Mouse (Mus musculus): Measurements from ENCODE around the gene Gm45717. TPM values are rescaled to one million over a fixed set of nuclear protein-coding genes. Genes with fewer than 3 reads are reported as not detected.

Gene Gm45717
- polyA plus RNA-seq, 1 experiment = not detected

- TF ChIP-seq GATA1 (IDR thresholded peaks at IDR 0.05; ENCODE audit: low read length) = no peak
These were observed 19.2 kb upstream of the Gm45717 start for GRCm38 (mm10) chr7:140974940-140975339.

GRCm38 (mm10) chr7:140973396-140974165, 17.8 kb upstream of the Gm45717 start:
- no peak for TF ChIP-seq GATA1 (IDR thresholded peaks at IDR 0.05; ENCODE audit: low read length)

- TF ChIP-seq GATA1 (IDR thresholded peaks at IDR 0.05; ENCODE audit: low read length) = no peak
These were observed 15.9 kb upstream of the Gm45717 start for GRCm38 (mm10) chr7:140971479-140972171.

- no peak for TF ChIP-seq GATA1 (IDR thresholded peaks at IDR 0.05; ENCODE audit: low read length)
These were observed 15.2 kb upstream of the Gm45717 start for GRCm38 (mm10) chr7:140970931-140971330.

GRCm38 (mm10) chr7:140967862-140968591, 12.3 kb upstream of the Gm45717 start:
- no peak for TF ChIP-seq GATA1 (IDR thresholded peaks at IDR 0.05; ENCODE audit: low read length)

- TF ChIP-seq GATA1 (IDR thresholded peaks at IDR 0.05; ENCODE audit: low read length) = no peak
These were observed 11.2 kb upstream of the Gm45717 start, which contains the start of gene Ifitm1 for GRCm38 (mm10) chr7:140966921-140967320. TSS of gene Ifitm1 (plus strand) at chr7:140967221.

GRCm38 (mm10) chr7:140962733-140963132, 7.0 kb upstream of the Gm45717 start:
- no peak for TF ChIP-seq GATA1 (IDR thresholded peaks at IDR 0.05; ENCODE audit: low read length)

GRCm38 (mm10) chr7:140961416-140961815, 5.7 kb upstream of the Gm45717 start:
- TF ChIP-seq GATA1 (IDR thresholded peaks at IDR 0.05; ENCODE audit: low read length) = no peak

- no peak for TF ChIP-seq GATA1 (IDR thresholded peaks at IDR 0.05; ENCODE audit: low read length)
These were observed 4.3 kb upstream of the Gm45717 start for GRCm38 (mm10) chr7:140960026-140960425.

- no peak for TF ChIP-seq GATA1 (IDR thresholded peaks at IDR 0.05; ENCODE audit: low read length)
These were observed 3.6 kb upstream of the Gm45717 start for GRCm38 (mm10) chr7:140959181-140959901.

- TF ChIP-seq GATA1 (IDR thresholded peaks at IDR 0.05; ENCODE audit: low read length) = no peak
These were observed 776 bp upstream of the Gm45717 start for GRCm38 (mm10) chr7:140956556-140956869.

- no peak for TF ChIP-seq GATA1 (IDR thresholded peaks at IDR 0.05; ENCODE audit: low read length)
These were observed 395 bp downstream of the Gm45717 start for GRCm38 (mm10) chr7:140955342-140955741.

- TF ChIP-seq GATA1 (IDR thresholded peaks at IDR 0.05; ENCODE audit: low read length) = no peak
These were observed 1.0 kb downstream of the Gm45717 start for GRCm38 (mm10) chr7:140954733-140955071.

- no peak for TF ChIP-seq GATA1 (IDR thresholded peaks at IDR 0.05; ENCODE audit: low read length)
These were observed 1.7 kb downstream of the Gm45717 start for GRCm38 (mm10) chr7:140953800-140954732.

GRCm38 (mm10) chr7:140953133-140953532, 2.6 kb downstream of the Gm45717 start:
- TF ChIP-seq GATA1 (IDR thresholded peaks at IDR 0.05; ENCODE audit: low read length) = no peak

Measured in G1E-ER4 (cell line).